Mouse (Mus musculus): ENCODE data around the gene C4bp. TPM values are rescaled to one million over a fixed set of nuclear protein-coding genes. Genes with fewer than 3 reads are reported as not detected.

Gene C4bp
- total RNA-seq, 2 experiments from 2014 or later, result 0.19 TPM; not detected in 1

Other genes with a start within 250 kb of the C4bp start
- under 1 TPM; 0.81 to 0.89 TPM for gene Cd55b, start 238.6 kb downstream of the C4bp start, total RNA-seq (2021)
- 10 to 100 TPM; 54.3 to 62.2 TPM for gene Cd55, start 198.9 kb downstream of the C4bp start, total RNA-seq (2021)
- not detected for gene Zp3r, start 32.0 kb downstream of the C4bp start, total RNA-seq (2021)
- not detected for gene Gm29427, start 54.2 kb upstream of the C4bp start, total RNA-seq (2021)
- gene Yod1, start 55.7 kb upstream of the C4bp start, total RNA-seq (2021), result 1 to 10 TPM; 2.9 to 3.5 TPM
- gene Pfkfb2, start 67.6 kb upstream of the C4bp start, total RNA-seq (2021), result 10 to 100 TPM in 1 of 2 experiments, 1 to 10 TPM in 1; 9.7 to 12.8 TPM
- under 1 TPM; 0.09 to 0.24 TPM for gene AA986860, start 70.3 kb upstream of the C4bp start, total RNA-seq (2021)
- gene Fcamr, start 139.3 kb upstream of the C4bp start, total RNA-seq (2021), result not detected
- under 1 TPM; 0.14 to 0.52 TPM for gene Pigr, start 165.1 kb upstream of the C4bp start, total RNA-seq (2021)
- under 1 TPM in 1 of 2 experiments, not detected in 1; 0.14 TPM for gene Fcmr, start 204.0 kb upstream of the C4bp start, total RNA-seq (2021)
- not detected for gene Il24, start 225.8 kb upstream of the C4bp start, total RNA-seq (2021)
- not detected for gene Il20, start 249.8 kb upstream of the C4bp start, total RNA-seq (2021)